10 mouse cellular contexts compared by ENCODE assay signal in the genomic region with DNA sequence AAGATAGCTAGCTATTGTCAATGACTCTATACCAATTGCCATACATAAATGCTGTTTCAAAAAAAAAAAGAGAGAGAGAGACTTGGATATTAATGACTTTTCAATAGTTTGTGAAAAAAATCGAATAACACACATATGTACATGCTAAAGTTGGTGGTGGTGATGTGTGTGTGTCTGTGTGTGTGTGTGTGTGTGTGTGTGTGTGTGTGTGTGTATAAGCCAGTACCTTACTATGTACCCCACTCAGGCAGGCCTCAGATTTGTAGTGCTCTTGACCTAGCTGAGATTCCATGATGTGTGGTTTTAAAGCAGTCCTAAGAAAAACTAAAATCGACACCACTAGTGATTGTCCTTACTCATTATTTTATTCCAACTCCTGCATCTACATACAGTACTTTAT.
"Had no signal": no experiment of that assay in that cellular context is flagged by ENCODE, and none has a peak within 500 bp of the region (broad histone marks: within the 10 kb centered on the region; RNA-seq: fewer than 3 reads in every experiment).

No protein-coding gene starts in this region.

- DNase-seq: kidney, postnatal 25 days; lung, adult 2 months; thymus, adult 2 months; thymus, postnatal 25 days had no signal

- H3K4me2 ChIP-seq: liver, embryonic 11.5 days; liver, embryonic 15.5 days; stomach, embryonic 15.5 days had no signal

- H3K9ac ChIP-seq: liver, embryonic 15.5 days; stomach, embryonic 15.5 days had no signal

- H3K4me3 ChIP-seq: left cerebral cortex, adult 2 months; limb, embryonic 10.5 days; liver, embryonic 15.5 days; stomach, embryonic 15.5 days had no signal

- H3K4me1 ChIP-seq: limb, embryonic 10.5 days; liver, embryonic 15.5 days; stomach, embryonic 15.5 days had no signal

- ATAC-seq: intestine, postnatal 0 days had no signal

- H3K36me3 ChIP-seq: limb, embryonic 10.5 days; liver, embryonic 15.5 days; stomach, embryonic 15.5 days had no signal

- H3K9me3 ChIP-seq: limb, embryonic 10.5 days; liver, embryonic 15.5 days; stomach, embryonic 15.5 days had no signal

- H3K27ac ChIP-seq: left cerebral cortex, adult 2 months; limb, embryonic 10.5 days; liver, embryonic 15.5 days; stomach, embryonic 15.5 days had no signal

- H3K27me3 ChIP-seq: liver, embryonic 15.5 days; stomach, embryonic 15.5 days had no signal
